Mouse (Mus musculus): Measurements from ENCODE around the gene Foxp1. TPM values are rescaled to one million over a fixed set of nuclear protein-coding genes. Genes with fewer than 3 reads are reported as not detected.

The Foxp1 gene
- polyA plus RNA-seq, 2 experiments from 2014 or later: 210 to 217 TPM

GRCm38 (mm10) chr6:99322132-99322904 lies 200.2 kb downstream of the Foxp1 start:
- no peak for ATAC-seq

- ATAC-seq: no peak
Observed at GRCm38 (mm10) chr6:99320444-99320843, 202.1 kb downstream of the Foxp1 start.

GRCm38 (mm10) chr6:99319415-99320405 lies 202.8 kb downstream of the Foxp1 start:
- ATAC-seq: no peak

- ATAC-seq: no peak
Observed at GRCm38 (mm10) chr6:99314746-99315145, 207.8 kb downstream of the Foxp1 start.

GRCm38 (mm10) chr6:99310529-99310928 lies 212.0 kb downstream of the Foxp1 start:
- ATAC-seq: no peak

- ATAC-seq: no peak
Observed at GRCm38 (mm10) chr6:99310171-99310500, 212.4 kb downstream of the Foxp1 start.

GRCm38 (mm10) chr6:99309466-99310170 lies 212.9 kb downstream of the Foxp1 start:
- peak; percentile 82 for ATAC-seq

GRCm38 (mm10) chr6:99305751-99306150 lies 216.8 kb downstream of the Foxp1 start:
- ATAC-seq: no peak

GRCm38 (mm10) chr6:99305236-99305635 lies 217.3 kb downstream of the Foxp1 start:
- ATAC-seq: no peak

- ATAC-seq: peak; percentile 49
Observed at GRCm38 (mm10) chr6:99302662-99303435, 219.7 kb downstream of the Foxp1 start.

GRCm38 (mm10) chr6:99301923-99302322 lies 220.6 kb downstream of the Foxp1 start:
- ATAC-seq: no peak

- no peak for ATAC-seq
Observed at GRCm38 (mm10) chr6:99300235-99300634, 222.3 kb downstream of the Foxp1 start.

- no peak for ATAC-seq
Observed at GRCm38 (mm10) chr6:99299196-99299595, 223.3 kb downstream of the Foxp1 start.

GRCm38 (mm10) chr6:99297535-99297934 lies 225.0 kb downstream of the Foxp1 start:
- peak; percentile 55 for ATAC-seq

GRCm38 (mm10) chr6:99295495-99295894 lies 227.0 kb downstream of the Foxp1 start:
- no peak for ATAC-seq

- ATAC-seq: no peak
Observed at GRCm38 (mm10) chr6:99289220-99289619, 233.3 kb downstream of the Foxp1 start.

GRCm38 (mm10) chr6:99285026-99285425 lies 237.5 kb downstream of the Foxp1 start:
- no peak for ATAC-seq

GRCm38 (mm10) chr6:99284019-99284418 lies 238.5 kb downstream of the Foxp1 start:
- peak; percentile 26 for ATAC-seq

- peak; percentile 52 for ATAC-seq
Observed at GRCm38 (mm10) chr6:99282866-99283657, 239.5 kb downstream of the Foxp1 start.

- no peak for ATAC-seq
Observed at GRCm38 (mm10) chr6:99281433-99281832, 241.1 kb downstream of the Foxp1 start.

GRCm38 (mm10) chr6:99280619-99281018 lies 241.9 kb downstream of the Foxp1 start:
- no peak for ATAC-seq

Data from activated CD4-positive, CD25-positive, alpha-beta regulatory T cell, adult 4 months (primary cell).